Mouse (Mus musculus) CD4-positive, CD25-positive, alpha-beta regulatory T cell, adult 9 weeks (primary cell): ENCODE results near the gene Osbpl7. TPM values are rescaled to one million over a fixed set of nuclear protein-coding genes. Genes with fewer than 3 reads are reported as not detected.

ENCODE experiments used
- polyA plus RNA-seq: library from polyadenylated mRNA; unstranded; fragments of 100-300 nt; shearing (Covaris generic); gene quantifications from one replicate; pipeline ENCODE4 v1.2.1, GENCODE M21; 2017

Osbpl7 gene
- 43.3 TPM for polyA plus RNA-seq

DNA sequence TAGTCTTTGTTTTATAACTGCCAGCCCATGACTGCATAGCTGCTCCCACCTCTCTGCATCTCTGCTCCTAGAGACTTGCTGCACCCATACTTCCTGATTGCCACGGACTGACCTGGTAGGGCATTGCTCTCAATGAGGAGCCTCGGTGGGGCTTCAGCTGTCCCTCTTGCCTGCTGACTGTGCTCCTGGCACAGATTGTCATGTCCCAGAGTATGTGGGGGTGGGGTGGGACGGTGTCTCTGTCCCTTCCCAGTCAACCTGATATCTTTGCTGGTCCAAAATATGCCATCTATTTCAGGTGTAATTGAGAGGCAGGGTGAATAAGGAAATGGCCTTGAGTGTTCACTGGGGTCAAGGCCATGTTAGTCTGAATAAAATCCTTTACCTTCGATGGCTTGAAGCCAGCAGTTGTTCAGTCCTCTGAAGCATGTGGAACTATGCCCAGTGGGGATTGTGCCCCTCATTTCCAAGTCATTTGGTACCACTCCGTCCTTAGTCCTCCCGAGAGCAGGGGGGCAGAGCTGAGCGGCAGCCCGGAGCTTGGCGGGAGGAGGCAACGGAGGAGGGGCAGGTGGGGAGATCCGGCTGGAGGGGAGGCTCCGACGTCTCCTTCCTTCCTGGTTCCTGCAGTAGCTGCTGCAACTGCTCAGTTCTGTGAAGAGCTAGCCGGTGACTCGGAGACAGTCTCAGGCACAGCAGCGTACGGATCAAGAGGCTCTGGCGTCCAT, at the start of gene Osbpl7:
Gene Osbpl7 (plus strand): TSS at position 413 of the 728 bp plus-strand sequence.

DNA sequence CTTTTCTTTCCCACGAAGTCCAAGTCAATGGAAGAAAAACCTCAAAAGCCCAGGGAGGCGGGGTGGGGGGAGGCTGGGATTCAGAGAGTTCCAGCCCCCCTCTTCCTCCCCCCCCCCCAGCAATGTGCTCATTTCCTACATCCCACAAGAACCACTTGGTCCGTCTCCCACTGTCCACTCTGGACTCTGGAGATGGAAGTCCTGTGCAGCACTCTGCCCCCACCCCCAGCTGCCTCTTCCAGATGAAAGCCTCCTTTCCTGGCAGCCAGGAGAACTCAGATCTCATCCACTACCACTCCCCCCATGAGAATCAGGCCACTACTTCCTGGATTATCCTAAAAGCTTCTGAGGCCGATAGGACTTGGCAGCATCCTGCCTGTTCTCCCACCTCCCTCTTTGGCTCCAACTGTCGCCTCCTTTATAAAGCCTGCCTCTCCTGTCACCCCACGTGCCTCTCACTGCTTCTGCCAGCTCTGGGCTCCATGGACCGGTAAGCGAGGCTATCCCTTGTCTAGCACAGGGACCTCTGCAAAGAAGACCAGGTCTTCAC, 37.2 kb upstream of the Osbpl7 start, which contains the start of gene Sp6:
Gene Sp6 (plus strand): TSS at position 274 of the 550 bp plus-strand sequence.

DNA sequence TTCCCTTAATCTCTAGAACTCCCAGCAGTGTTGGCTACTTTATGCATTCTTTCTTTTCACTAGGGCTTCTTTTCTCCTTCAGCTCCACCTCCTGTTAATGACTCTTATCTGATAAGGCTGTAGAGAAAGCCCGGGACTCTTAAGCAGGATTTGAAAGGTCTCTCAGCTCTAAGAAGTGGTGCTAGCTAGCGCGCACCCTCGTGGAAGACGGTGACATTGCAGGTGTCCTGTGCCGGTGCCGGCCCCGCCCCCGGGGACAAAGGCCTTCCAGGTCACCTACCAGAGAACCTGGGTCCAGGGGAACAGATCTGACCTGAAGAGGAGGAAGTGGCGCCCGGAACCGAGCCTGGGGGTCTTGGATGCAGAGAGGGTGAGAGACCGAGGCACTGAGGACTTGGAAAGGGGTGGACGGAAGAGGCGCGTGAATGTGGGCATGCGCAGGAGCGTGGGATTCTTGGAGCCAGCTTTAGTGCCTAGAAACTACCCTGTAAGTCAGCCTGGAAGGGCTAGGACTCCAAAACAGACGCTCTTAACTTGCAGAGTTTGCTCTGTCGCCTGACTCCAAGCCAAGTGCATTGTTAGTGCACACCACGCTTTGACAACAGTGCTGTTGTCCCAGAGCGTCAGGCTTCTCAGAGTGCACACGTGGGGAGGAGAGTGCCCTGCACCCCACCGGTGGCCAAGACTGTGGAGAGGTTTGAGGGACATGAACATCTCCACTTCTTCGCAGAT, 20.6 kb upstream of the Osbpl7 start, which contains the start of gene Scrn2:
Gene Scrn2 (plus strand): TSS at position 253 of the 732 bp plus-strand sequence.

DNA sequence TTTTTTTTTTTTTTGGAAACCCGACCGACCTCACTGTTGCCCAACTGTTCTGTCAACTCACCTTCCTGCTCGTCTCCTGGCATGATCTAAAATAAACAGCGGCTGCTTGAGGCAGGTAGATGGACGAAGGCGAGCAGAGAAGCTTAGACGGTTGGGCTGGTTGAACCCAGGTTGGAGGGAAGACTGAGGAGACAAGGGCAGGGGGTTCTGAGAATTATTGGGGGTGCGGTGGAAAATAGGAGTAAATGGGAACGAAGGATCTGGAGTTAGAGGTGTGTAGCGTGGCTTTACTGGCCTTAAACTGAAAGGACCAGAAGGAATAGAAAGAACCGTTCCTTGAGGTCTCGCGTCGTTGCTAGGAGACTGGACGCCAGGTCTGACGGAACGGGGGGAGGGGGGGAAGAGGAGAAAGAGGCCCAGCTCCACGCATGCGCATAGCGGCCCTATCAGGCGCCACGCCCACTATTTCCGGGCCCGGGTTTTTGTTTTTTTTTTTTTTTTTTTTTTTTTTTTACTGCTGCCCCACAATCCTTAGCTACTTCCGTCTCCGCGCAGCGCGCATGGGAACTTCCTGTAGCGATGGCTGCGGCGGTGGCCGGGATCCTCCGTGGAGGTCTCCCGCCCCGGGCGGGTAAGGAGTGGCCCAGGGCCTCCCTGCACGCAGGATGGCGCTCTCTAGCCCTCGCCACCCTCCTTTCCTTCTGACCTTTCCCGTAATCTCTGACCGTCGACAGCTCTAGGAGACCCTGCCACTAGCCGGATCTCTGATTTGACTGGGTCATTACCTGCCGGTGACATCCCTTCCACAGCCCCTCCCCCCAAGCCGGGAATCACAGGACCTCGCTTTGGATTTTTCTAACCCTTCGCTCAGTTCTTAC, 9.2 kb upstream of the Osbpl7 start, which contains the start of the genes Lrrc46 and Mrpl10:
Gene Lrrc46 (minus strand): TSS at position 386 of the 878 bp plus-strand sequence.
Gene Mrpl10 (plus strand): TSS at position 539 of the 878 bp plus-strand sequence.

DNA sequence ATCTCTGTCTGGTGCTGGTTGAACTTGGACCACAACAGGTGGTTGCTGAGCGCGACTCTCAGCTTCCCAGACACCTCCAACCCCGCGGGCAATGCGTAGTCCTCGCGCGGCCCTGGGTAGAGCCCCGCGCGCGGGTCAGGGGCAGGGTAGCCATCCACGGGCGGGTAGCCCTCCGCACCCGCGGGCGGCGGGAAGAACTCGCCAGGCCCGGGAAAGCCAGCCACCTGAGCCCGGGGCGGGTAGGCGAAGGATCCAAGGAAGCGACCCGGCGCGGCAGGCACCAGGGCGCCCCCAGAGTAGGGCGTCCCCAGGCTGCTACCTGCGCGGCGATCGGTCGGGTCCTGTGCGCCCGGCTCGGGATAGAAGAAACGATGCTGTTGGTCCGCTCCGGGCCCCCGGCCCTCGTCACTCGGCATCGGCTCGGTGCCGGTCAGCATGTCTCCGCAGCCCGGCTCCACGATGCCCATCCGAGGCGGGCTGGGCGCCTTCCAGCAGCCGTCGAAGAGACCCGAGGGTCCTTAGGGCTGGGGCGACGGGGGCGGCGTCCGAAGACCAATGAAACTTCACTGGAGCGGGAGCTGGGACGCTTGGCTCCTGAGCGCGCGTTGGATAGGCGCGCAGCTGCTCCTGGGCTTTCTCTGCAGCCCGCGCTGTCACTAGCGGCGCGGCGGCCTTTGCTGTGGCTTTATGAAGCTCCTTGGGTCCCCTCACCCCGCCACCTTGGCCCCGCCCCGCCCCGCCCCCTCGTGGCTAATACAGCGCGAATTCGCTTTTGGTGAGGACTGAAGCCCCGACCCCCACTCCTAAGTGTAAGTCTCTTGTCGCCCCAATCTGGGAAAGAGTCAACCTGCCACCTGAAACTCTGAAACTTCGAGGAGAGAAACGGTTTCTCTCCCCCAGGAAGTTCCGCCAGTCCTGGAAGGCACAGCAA, 64.5 kb downstream of the Osbpl7 start, which contains the start of gene Tbx21:
Gene Tbx21 (minus strand): TSS at position 661 of the 931 bp plus-strand sequence.

Other genes with a start within 250 kb of the Osbpl7 start
- 47.4 TPM for gene Nfe2l1, start 220.7 kb upstream of the Osbpl7 start, polyA plus RNA-seq
- gene Copz2, start 200.8 kb upstream of the Osbpl7 start, polyA plus RNA-seq = not detected
- 109 TPM for gene Cdk5rap3, start 134.1 kb upstream of the Osbpl7 start, polyA plus RNA-seq
- gene Prr15l, start 122.5 kb upstream of the Osbpl7 start, polyA plus RNA-seq = 0.48 TPM
- gene Pnpo, start 106.6 kb upstream of the Osbpl7 start, polyA plus RNA-seq = 51.3 TPM
- gene Sp2, start 67.7 kb upstream of the Osbpl7 start, polyA plus RNA-seq = 78.8 TPM
- gene Sp6, start 37.2 kb upstream of the Osbpl7 start, polyA plus RNA-seq = 2.9 TPM
- gene Scrn2, start 20.7 kb upstream of the Osbpl7 start, polyA plus RNA-seq = 16.8 TPM
- not detected for gene Lrrc46, start 9.2 kb upstream of the Osbpl7 start, polyA plus RNA-seq
- 87.8 TPM for gene Mrpl10, start 9.1 kb upstream of the Osbpl7 start, polyA plus RNA-seq
- 3.8 TPM for gene Tbx21, start 64.7 kb downstream of the Osbpl7 start, polyA plus RNA-seq
- 0.09 TPM for gene Tbkbp1, start 100.9 kb downstream of the Osbpl7 start, polyA plus RNA-seq
- gene Kpnb1, start 137.3 kb downstream of the Osbpl7 start, polyA plus RNA-seq = 34.0 TPM
- gene Npepps, start 230.0 kb downstream of the Osbpl7 start, polyA plus RNA-seq = 28.4 TPM